Mouse (Mus musculus) forebrain, embryonic 12.5 days (tissue): ENCODE measurements around the gene Zfp534. TPM values are rescaled to one million over a fixed set of nuclear protein-coding genes. Genes with fewer than 3 reads are reported as not detected.
"Not testable (repeated sequence)": the region's sequence is repeated elsewhere in the genome, so short reads cannot be mapped to it uniquely, and the experiment has no call there.

Source experiments
- ATAC-seq: fragments of 200-750 bp; cut with Nextera tagmentation; 2 replicates; pipeline ENCODE4 v1.8.0; 2017; ENCODE audit warnings: moderate TSS enrichment; ENCODE audit not compliant: low FRiP score
- H3K27ac ChIP-seq: fragments of 300-500 bp; sonication (generic); 2 replicates; pipeline ENCODE4 v1.5.1; 2016; ENCODE audit warnings: mild to moderate bottlenecking
- H3K27me3 ChIP-seq: fragments of 300-500 bp; sonication (generic); 2 replicates; pipeline ENCODE4 v1.6.1; 2016; ENCODE audit warnings: mild to moderate bottlenecking
- H3K36me3 ChIP-seq: fragments of 300-500 bp; sonication (generic); replicated peaks from 2 replicates; pipeline ENCODE4 v1.6.1; 2016; ENCODE audit warnings: mild to moderate bottlenecking
- H3K4me1 ChIP-seq: fragments of 300-500 bp; sonication (generic); 2 replicates; pipeline ENCODE4 v1.6.1; 2016
- H3K4me2 ChIP-seq: fragments of 300-500 bp; sonication (generic); 2 replicates; pipeline ENCODE4 v1.6.1; 2016; ENCODE audit warnings: mild to moderate bottlenecking, moderate library complexity
- H3K4me3 ChIP-seq: fragments of 300-500 bp; sonication (generic); replicated peaks from 2 replicates; pipeline ENCODE4 v1.5.1; 2016; ENCODE audit warnings: mild to moderate bottlenecking
- H3K9ac ChIP-seq: fragments of 300-500 bp; sonication (generic); 2 replicates; pipeline ENCODE4 v1.6.1; 2016; ENCODE audit warnings: mild to moderate bottlenecking
- H3K9me3 ChIP-seq: fragments of 300-500 bp; sonication (generic); 2 replicates; pipeline ENCODE4 v1.6.1; 2016
- WGBS: fragments of 180-500 bp; shearing (Covaris S2); methylation state at CpG from one replicate; pipeline ENCODE4 v1.1.7; 2016; 5-methylcytosine and 5-hydroxymethylcytosine counted together
- polyA plus RNA-seq: library from polyadenylated mRNA; unstranded; fragments of >200 nt; fragmentation: Nextera tagmentation; extraction: Ambion mirVana; gene quantifications from 2 replicates; pipeline ENCODE4 v1.2.1, GENCODE M21; 2016

Gene Zfp534
- not detected in 2 replicates for polyA plus RNA-seq

DNA sequence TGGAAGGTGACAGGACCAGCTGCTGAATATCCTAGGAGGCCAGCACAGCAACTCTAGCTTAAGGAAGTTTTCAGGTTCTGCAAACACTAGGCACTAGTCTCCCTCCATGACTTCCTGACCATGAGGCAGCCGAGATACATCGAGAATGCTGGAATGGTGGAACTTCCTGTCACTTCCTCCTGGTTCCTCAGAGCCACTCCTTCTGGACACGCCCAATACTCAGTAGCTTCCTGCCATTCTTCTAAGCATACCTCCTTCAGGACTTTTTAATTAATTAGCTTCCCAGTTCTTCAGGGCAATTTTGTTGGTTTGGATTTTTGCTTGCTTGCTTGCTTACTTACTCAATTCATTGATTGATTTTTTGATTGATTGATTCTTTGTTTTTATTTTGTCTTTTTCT is at the start of gene Zfp534:
Gene Zfp534 (minus strand): TSS at position 101 of the 400 bp plus-strand sequence.
- not testable (repeated sequence) for H3K27ac ChIP-seq, H3K4me2 ChIP-seq, H3K4me3 ChIP-seq, ATAC-seq, H3K4me1 ChIP-seq, H3K9me3 ChIP-seq, H3K9ac ChIP-seq, H3K36me3 ChIP-seq, H3K27me3 ChIP-seq
- WGBS: 72% methylated on average over 3 of the region's 3 CpGs

DNA sequence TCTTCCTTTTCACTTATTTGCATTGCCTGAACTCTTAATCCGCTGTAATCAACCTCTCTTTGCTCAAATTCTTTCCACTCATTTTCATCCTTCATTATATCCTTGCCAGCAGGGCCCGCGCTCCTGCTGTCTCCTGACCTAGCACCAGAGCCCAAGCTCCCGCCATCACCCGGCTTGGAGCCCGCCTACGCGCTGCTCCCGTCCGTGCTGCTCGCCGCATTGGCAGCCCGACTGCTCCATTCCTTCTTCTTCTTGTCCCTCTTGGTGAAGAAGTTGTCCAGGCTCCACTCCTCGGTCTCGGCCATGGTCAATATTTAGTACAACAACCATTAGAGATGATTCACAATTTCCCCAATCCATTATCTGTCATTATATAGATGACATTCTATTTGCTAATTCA is 43.9 kb upstream of the Zfp534 start:
- 94% methylated on average over 14 of the region's 15 CpGs for WGBS
- not testable (repeated sequence) for ATAC-seq, H3K27ac ChIP-seq, H3K4me3 ChIP-seq, H3K27me3 ChIP-seq, H3K9me3 ChIP-seq, H3K4me1 ChIP-seq, H3K4me2 ChIP-seq, H3K36me3 ChIP-seq, H3K9ac ChIP-seq

DNA sequence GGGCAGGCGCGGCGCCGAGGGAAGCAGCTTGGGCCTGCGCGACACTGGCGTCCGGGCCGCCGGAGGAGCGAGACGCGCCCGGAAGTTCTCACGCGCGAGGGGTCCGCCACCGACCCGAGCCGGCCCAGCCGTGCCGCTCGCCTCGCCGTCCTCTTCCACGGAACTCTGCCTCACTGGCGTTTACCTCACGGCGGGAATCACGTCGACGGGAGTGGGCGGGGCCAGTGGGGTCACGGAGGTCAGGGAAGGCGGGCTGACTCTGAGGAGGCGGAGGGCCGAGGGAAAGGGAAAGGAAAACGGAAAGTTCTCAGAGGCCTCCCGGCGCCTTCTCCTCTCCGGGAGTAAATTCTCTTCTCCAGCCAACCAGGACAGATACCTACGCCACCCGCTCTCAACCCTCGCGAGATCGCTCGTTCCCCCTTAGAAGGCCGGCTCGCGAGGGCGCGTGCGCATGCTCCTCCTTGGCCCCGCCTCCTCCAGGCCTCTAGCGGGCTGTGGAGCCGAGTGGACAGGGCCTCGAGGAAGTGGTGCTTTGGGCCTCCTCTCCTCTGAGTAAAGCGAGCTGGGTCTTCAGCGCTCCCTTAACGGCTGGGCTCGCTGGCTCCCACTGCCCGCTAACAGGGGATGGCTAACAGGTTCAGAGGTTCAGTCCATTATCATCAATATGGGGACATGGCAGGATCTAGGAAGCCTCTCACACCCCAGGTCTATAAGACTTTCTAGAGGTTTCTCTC is 36.5 kb upstream of the Zfp534 start:
- H3K4me1 ChIP-seq, H3K27ac ChIP-seq, H3K36me3 ChIP-seq, H3K27me3 ChIP-seq, H3K9ac ChIP-seq: not testable (repeated sequence)
- 0 out of 2 replicates have a peak, but pooled peaks have one; percentile 39 for ATAC-seq
- Histone ChIP-seq H3K9me3 (peaks cover 15% of the 10 kb centered on the region; the same call in 1 of the 2 replicates), H3K4me2 (peak overlapping the region; percentile 47), H3K4me3 (peak overlapping the region; percentile 35)
- WGBS: 35% methylated on average over 63 of the region's 63 CpGs

DNA sequence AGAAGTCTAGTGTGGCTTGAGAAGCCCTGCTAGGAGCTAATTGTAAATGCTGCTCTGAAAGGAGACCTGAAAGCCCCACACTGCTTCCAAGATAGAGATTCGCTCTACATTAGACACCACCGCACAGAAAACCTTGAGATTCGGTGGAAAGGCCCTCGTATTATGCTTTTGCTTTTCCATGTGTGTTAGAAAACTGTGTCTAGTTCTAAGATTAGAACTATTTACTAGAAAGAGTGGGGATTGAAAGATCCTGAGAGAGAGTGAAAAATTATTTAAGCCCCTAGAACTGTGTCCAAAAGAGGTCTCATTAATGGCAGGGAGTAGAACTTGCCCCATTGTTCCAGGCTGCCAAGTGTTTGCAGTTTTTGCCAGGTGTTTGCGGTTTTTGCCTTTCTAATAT is 47.1 kb downstream of the Zfp534 start:
- not testable (repeated sequence) for H3K36me3 ChIP-seq, H3K9ac ChIP-seq, H3K4me2 ChIP-seq, H3K4me1 ChIP-seq, H3K9me3 ChIP-seq, H3K27ac ChIP-seq, ATAC-seq, H3K27me3 ChIP-seq, H3K4me3 ChIP-seq
- 92% methylated on average over 5 of the region's 5 CpGs for WGBS

DNA sequence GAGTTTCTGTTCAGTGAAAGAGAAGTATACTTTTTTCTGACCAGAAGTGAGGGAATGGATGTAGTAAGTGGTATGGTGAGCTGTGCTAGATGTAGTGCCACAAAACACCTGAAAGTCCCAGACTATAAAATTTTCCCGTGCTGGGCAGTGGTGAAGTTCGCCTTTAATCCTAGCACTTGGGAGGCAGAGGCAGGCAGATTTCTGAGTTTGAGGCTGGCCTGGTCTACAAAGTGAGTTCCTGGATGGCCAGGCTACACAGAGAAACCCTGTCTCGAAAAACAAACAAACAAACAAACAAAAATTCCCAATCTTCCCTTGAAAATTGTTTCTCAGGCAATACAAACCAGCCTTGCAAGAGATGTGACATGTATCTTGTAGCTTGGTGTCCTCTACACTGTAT is 54.9 kb downstream of the Zfp534 start:
- ATAC-seq, H3K4me3 ChIP-seq, H3K9ac ChIP-seq: not testable (repeated sequence)

DNA sequence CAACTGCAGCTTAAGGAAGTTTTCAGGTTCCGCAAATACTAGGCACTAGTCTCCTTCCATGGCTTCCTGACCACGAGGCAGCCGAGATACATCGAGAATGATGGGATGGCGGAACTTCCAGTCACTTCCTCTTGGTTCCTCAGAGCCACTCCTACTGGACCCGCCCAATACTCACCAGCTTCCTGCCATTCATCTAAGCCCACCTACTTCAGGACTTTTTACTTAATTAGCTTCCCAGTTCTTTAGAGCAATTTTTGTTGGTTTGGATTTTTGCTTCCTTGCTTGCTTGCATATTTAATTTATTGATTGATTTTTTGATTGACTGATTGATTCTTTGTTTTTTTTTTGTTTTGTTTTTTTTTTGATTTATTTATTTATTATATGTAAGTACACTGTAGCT is 59.9 kb downstream of the Zfp534 start, which contains the start of gene Zfp979:
Gene Zfp979 (minus strand): TSS at position 101 of the 400 bp plus-strand sequence.
- no CpG with 5 or more reads among the region's 6 CpGs for WGBS
- not testable (repeated sequence) for H3K4me3 ChIP-seq, H3K27ac ChIP-seq, H3K9ac ChIP-seq, H3K27me3 ChIP-seq, H3K9me3 ChIP-seq, H3K4me1 ChIP-seq, H3K4me2 ChIP-seq, H3K36me3 ChIP-seq, ATAC-seq

More for the DNA sequence above, 54.9 kb downstream of the Zfp534 start:
- not testable (repeated sequence) for H3K4me2 ChIP-seq, H3K9me3 ChIP-seq, H3K27me3 ChIP-seq, H3K4me1 ChIP-seq, H3K36me3 ChIP-seq, H3K27ac ChIP-seq
- WGBS: no CpG with 5 or more reads among the region's 3 CpGs

DNA sequence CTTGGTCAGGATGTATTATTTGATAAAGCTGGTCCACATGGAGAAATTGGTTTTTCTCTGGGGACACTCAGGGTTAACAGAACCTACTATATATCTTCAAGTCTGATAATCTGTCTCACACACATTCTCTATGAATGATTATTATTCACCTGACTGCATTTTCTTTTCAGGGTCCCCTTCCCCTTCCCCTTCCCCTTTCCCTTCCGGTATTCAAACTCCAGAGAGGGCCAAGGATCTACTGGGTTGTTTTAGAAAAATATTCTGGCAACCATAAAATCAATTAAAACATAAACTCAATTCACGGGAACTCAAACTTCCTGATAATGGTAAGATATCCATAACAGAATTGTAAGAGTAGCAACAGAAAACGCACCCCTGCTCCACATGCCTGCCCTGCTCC is 60.4 kb downstream of the Zfp534 start:
- not testable (repeated sequence) for H3K4me1 ChIP-seq, H3K27ac ChIP-seq, H3K4me2 ChIP-seq, H3K9ac ChIP-seq, ATAC-seq, H3K36me3 ChIP-seq, H3K27me3 ChIP-seq, H3K9me3 ChIP-seq, H3K4me3 ChIP-seq
- WGBS: 43% methylated on average over 2 of the region's 3 CpGs

- H3K27ac ChIP-seq: not testable (repeated sequence)
- ATAC-seq: 0 out of 2 replicates have a peak, but pooled peaks have one; percentile 51
- no CpG with 5 or more reads among the region's 2 CpGs for WGBS
These were observed 68.5 kb downstream of the Zfp534 start for GRCm38 (mm10) chr4:147633818-147634262.

More at GRCm38 (mm10) chr4:147633818-147634262, 68.5 kb downstream of the Zfp534 start:
- not testable (repeated sequence) for H3K4me1 ChIP-seq, H3K4me3 ChIP-seq, H3K27me3 ChIP-seq, H3K9me3 ChIP-seq, H3K36me3 ChIP-seq, H3K9ac ChIP-seq, H3K4me2 ChIP-seq

Other genes with a start within 250 kb of the Zfp534 start
- gene Zfp982, start 210.1 kb downstream of the Zfp534 start, polyA plus RNA-seq: 4.5 and 5.5 TPM in 2 replicates
- gene Gm16503, start 162.3 kb downstream of the Zfp534 start, polyA plus RNA-seq: 0.26 and 0.46 TPM in 2 replicates
- 0.09 TPM in 1 of 2 replicates, not detected in the other for gene Zfp985, start 149.3 kb downstream of the Zfp534 start, polyA plus RNA-seq
- 1.7 and 2.1 TPM in 2 replicates for gene Zfp979, start 60.0 kb downstream of the Zfp534 start, polyA plus RNA-seq
- gene Zfp984, start 107.2 kb upstream of the Zfp534 start, polyA plus RNA-seq: 5.5 and 5.7 TPM in 2 replicates
- 6.1 TPM in 2 replicates for gene Zfp933, start 145.8 kb upstream of the Zfp534 start, polyA plus RNA-seq
- gene Miip, start 166.3 kb upstream of the Zfp534 start, polyA plus RNA-seq: 53.8 and 61.4 TPM in 2 replicates
- 17.3 and 20.5 TPM in 2 replicates for gene Fv1, start 166.4 kb upstream of the Zfp534 start, polyA plus RNA-seq
- gene Mfn2, start 202.2 kb upstream of the Zfp534 start, polyA plus RNA-seq: 61.2 and 63.1 TPM in 2 replicates
- 21.6 and 24.9 TPM in 2 replicates for gene Plod1, start 234.2 kb upstream of the Zfp534 start, polyA plus RNA-seq
- 16.3 and 16.6 TPM in 2 replicates for gene 2510039O18Rik, start 238.3 kb upstream of the Zfp534 start, polyA plus RNA-seq